28 mouse cellular contexts compared by ENCODE assay signal in genomic region chr16:55710017-55710416, GRCm38 (mm10).
DNase-seq lines count a peak whose midpoint lies in the region; ATAC-seq and TF ChIP-seq lines count a peak whose summit lies in the region.
"Had no signal": no experiment of that assay in that cellular context is flagged by ENCODE, and none has a peak within 500 bp of the region (broad histone marks: within the 10 kb centered on the region; RNA-seq: fewer than 3 reads in every experiment).

No protein-coding gene starts in this region.

- no peak overlapping the region for H3K27ac ChIP-seq in forebrain, embryonic 14.5 days (ENCODE audit: low read depth, low read length)
- no peak overlapping the region for H3K27ac ChIP-seq in forebrain, embryonic 12.5 days
- H3K27ac ChIP-seq: forebrain, embryonic 10.5 days; hindbrain, embryonic 13.5 days; limb, embryonic 12.5 days; liver, embryonic 13.5 days; neural tube, embryonic 12.5 days; stomach, postnatal 0 days had no signal

- H3ac ChIP-seq in C2C12 (ENCODE audit: control insufficient read depth, insufficient read length, low read depth) = no peak overlapping the region

- no peak overlapping the region for H3K9ac ChIP-seq in forebrain, embryonic 14.5 days (ENCODE audit: low read length)
- H3K9ac ChIP-seq in forebrain, embryonic 12.5 days = no peak overlapping the region
- H3K9ac ChIP-seq: heart, embryonic 12.5 days; hindbrain, embryonic 13.5 days; limb, embryonic 12.5 days; liver, embryonic 13.5 days; neural tube, embryonic 12.5 days had no signal

- H3K9me3 ChIP-seq in forebrain, embryonic 14.5 days (replicated peaks; ENCODE audit: control insufficient read depth, low read length) = no peaks in the 10 kb centered on the region
- H3K9me3 ChIP-seq in forebrain, embryonic 12.5 days = no peaks in the 10 kb centered on the region
- H3K9me3 ChIP-seq: forebrain, embryonic 10.5 days; heart, embryonic 12.5 days; hindbrain, embryonic 13.5 days; limb, embryonic 12.5 days; liver, embryonic 13.5 days; neural tube, embryonic 12.5 days had no signal

- TF ChIP-seq CTCF in C2C12 (IDR thresholded peaks at IDR 0.05; ENCODE audit: control insufficient read depth, insufficient read depth, insufficient read length) = no peak

- intact Hi-C loops in heart, postnatal 36 days (cut with DNase I) = no loop called here

- ATAC-seq in forebrain, embryonic 14.5 days = no peak
- ATAC-seq in forebrain, embryonic 12.5 days (ENCODE audit: low FRiP score) = no peak
- ATAC-seq: inflammation-experienced regulatory T-cells, adult 6 months; Patski had no signal

- WGBS in forebrain, embryonic 14.5 days = 66% methylated on average over 3 of the region's 3 CpGs
- 61% methylated on average over 3 of the region's 3 CpGs for WGBS in forebrain, embryonic 12.5 days

- no peaks in the 10 kb centered on the region for H3K27me3 ChIP-seq in forebrain, embryonic 14.5 days (replicated peaks; ENCODE audit: control insufficient read depth, insufficient read depth, low read length)
- no peaks in the 10 kb centered on the region for H3K27me3 ChIP-seq in forebrain, embryonic 12.5 days
- no peaks in the 10 kb centered on the region for H3K27me3 ChIP-seq in C2C12 (ENCODE audit: control insufficient read depth, insufficient read depth, insufficient read length)
- H3K27me3 ChIP-seq: heart, embryonic 12.5 days; hindbrain, embryonic 13.5 days; limb, embryonic 12.5 days; liver, embryonic 13.5 days; neural tube, embryonic 12.5 days; Patski had no signal

- H3K79me2 ChIP-seq in C2C12 (ENCODE audit: control insufficient read depth, insufficient read depth) = no peaks in the 10 kb centered on the region

- H3K4me3 ChIP-seq in forebrain, embryonic 14.5 days (ENCODE audit: low read depth, low read length) = no peak overlapping the region
- no peak overlapping the region for H3K4me3 ChIP-seq in forebrain, embryonic 12.5 days (replicated peaks)
- H3K4me3 ChIP-seq in C2C12 (ENCODE audit: insufficient read depth, poor library complexity, severe bottlenecking) = no peak overlapping the region
- H3K4me3 ChIP-seq: forebrain, embryonic 10.5 days; heart, embryonic 12.5 days; hindbrain, embryonic 13.5 days; limb, embryonic 12.5 days; liver, embryonic 13.5 days; neural tube, embryonic 12.5 days had no signal

- DNase-seq in forebrain, embryonic 14.5 days (ENCODE audit: low spot score) = peak; percentile 4
- DNase-seq in embryo, embryonic 10.5 days (ENCODE audit: low spot score) = peak; percentile 21
- DNase-seq in forelimb bud, embryonic 11.5 days (ENCODE audit: low read depth, low spot score) = peak; percentile 4
- no peak for DNase-seq in heart, postnatal 36 days
- DNase-seq in gastrocnemius, adult 8-10 months (ENCODE audit: low spot score in 2 of 2) = no peak
- DNase-seq: adrenal gland, adult 2 months; cerebellum, adult 18-20 months; cerebellum, postnatal 14 days; gastrocnemius, postnatal 10 days; heart, postnatal 10 days; kidney, adult 18-20 months; kidney, postnatal 36 days; liver, embryonic 13.5 days; lung, adult 2 months; midbrain, embryonic 14.5 days; right cerebral cortex, postnatal 14 days; thymus, adult 2 months; thymus, postnatal 4 days had no signal

- no peaks in the 10 kb centered on the region for H3K36me3 ChIP-seq in forebrain, embryonic 14.5 days (ENCODE audit: control insufficient read depth, insufficient read depth, low read length)
- H3K36me3 ChIP-seq in forebrain, embryonic 12.5 days (replicated peaks) = no peaks in the 10 kb centered on the region
- no peaks in the 10 kb centered on the region for H3K36me3 ChIP-seq in C2C12 (ENCODE audit: control insufficient read depth, insufficient read depth)
- H3K36me3 ChIP-seq: forebrain, embryonic 10.5 days; heart, embryonic 12.5 days; hindbrain, embryonic 13.5 days; limb, embryonic 12.5 days; liver, embryonic 13.5 days; neural tube, embryonic 12.5 days had no signal

- no peaks in the 10 kb centered on the region for H3K79me3 ChIP-seq in C2C12 (ENCODE audit: low read depth)

- no peak overlapping the region for H3K4me2 ChIP-seq in forebrain, embryonic 14.5 days (ENCODE audit: low read length)
- no peak overlapping the region for H3K4me2 ChIP-seq in forebrain, embryonic 12.5 days
- H3K4me2 ChIP-seq: heart, embryonic 12.5 days; hindbrain, embryonic 13.5 days; limb, embryonic 12.5 days; liver, embryonic 13.5 days; neural tube, embryonic 12.5 days had no signal

- no peaks in the 10 kb centered on the region for H3K4me1 ChIP-seq in forebrain, embryonic 14.5 days (ENCODE audit: control insufficient read depth, insufficient read depth, low read length)
- H3K4me1 ChIP-seq in forebrain, embryonic 12.5 days = no peaks in the 10 kb centered on the region
- H3K4me1 ChIP-seq: forebrain, embryonic 10.5 days; heart, embryonic 12.5 days; hindbrain, embryonic 13.5 days; limb, embryonic 12.5 days; liver, embryonic 13.5 days; neural tube, embryonic 12.5 days had no signal

TF ChIP-seq in C2C12, 6 proteins besides CTCF, POLR2A, EP300 and RAD21:
- TF ChIP-seq MYOD1 (IDR thresholded peaks at IDR 0.05; ENCODE audit: control insufficient read depth, insufficient read length, low read depth) (peak; percentile 61), CEBPB (IDR thresholded peaks at IDR 0.05; ENCODE audit: low read depth) (no peak), FOSL1 (IDR thresholded peaks at IDR 0.05; ENCODE audit: insufficient read depth, low read length, poor library complexity, severe bottlenecking) (no peak)
TF ChIP-seq in C2C12: peak in this region for 1.

Comparison
In these comparisons a context has a peak if more than half of its experiments do, and no peak if none do; other contexts are left out.
1. DNase-seq: peak in forebrain, embryonic 14.5 days (single experiment), embryo, embryonic 10.5 days (single experiment) and forelimb bud, embryonic 11.5 days (single experiment); none in heart, postnatal 36 days (0 of 2) and gastrocnemius, adult 8-10 months (0 of 2).